ENCODE assay signal across 8 mouse cellular contexts in the genomic region with DNA sequence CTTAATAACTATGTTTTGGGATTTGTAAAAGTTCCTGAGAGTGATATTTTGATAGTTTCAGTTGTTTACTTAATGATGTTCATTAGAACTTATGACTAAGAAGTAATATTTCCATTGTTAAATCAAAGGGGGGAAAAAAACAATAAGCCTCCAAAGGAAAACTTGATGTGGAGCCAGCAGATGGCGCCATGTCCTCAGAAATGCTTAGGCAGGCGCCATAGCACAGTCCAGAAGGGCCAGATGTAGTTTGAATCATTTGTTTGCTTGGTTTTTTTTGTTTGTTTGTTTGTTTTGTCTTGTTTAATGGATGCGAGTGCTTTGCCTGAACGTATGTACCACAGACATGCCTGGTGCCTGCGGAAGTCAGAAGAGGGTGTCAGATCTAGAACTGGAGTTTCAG. TPM values are rescaled to one million over a fixed set of nuclear protein-coding genes. Genes with fewer than 3 reads are reported as not detected.
DNase-seq lines count a peak whose midpoint lies in the region; ATAC-seq and TF ChIP-seq lines count a peak whose summit lies in the region.

No protein-coding gene starts in this region.

- no peaks in the 10 kb centered on the region for H3K79me2 ChIP-seq in heart, adult 2 months (replicated peaks; ENCODE audit: control insufficient read depth, insufficient read depth, low read length)

- no peak overlapping the region for H3K9ac ChIP-seq in heart, adult 2 months (ENCODE audit: low read depth, low read length)
- H3K9ac ChIP-seq in heart, embryonic 11.5 days (ENCODE audit: low read depth, low read length): no peak overlapping the region
- no peak overlapping the region for H3K9ac ChIP-seq in forebrain, embryonic 11.5 days (ENCODE audit: low read length)
- H3K9ac ChIP-seq in hindbrain, embryonic 16.5 days (ENCODE audit: low read depth, low read length): no peak overlapping the region
- no peak overlapping the region for H3K9ac ChIP-seq in midbrain, embryonic 12.5 days (replicated peaks)

- TF ChIP-seq EP300 in heart, adult 2 months (IDR thresholded peaks at IDR 0.05; ENCODE audit: insufficient read depth, low read depth, low read length): peak; percentile 72; the same call in 1 of the 2 replicates

- H3K27me3 ChIP-seq in heart, adult 2 months (ENCODE audit: control insufficient read depth, insufficient read depth, low read length): no peaks in the 10 kb centered on the region
- H3K27me3 ChIP-seq in heart, embryonic 11.5 days (ENCODE audit: control insufficient read depth, insufficient read depth, low read length): no peaks in the 10 kb centered on the region
- no peaks in the 10 kb centered on the region for H3K27me3 ChIP-seq in forebrain, embryonic 11.5 days (ENCODE audit: control insufficient read depth, insufficient read depth, low read length)
- H3K27me3 ChIP-seq in hindbrain, embryonic 16.5 days (replicated peaks; ENCODE audit: control insufficient read depth, insufficient read depth, low read length): no peaks in the 10 kb centered on the region
- H3K27me3 ChIP-seq in midbrain, embryonic 12.5 days: no peaks in the 10 kb centered on the region
- H3K27me3 ChIP-seq in spleen, adult 2 months (ENCODE audit: control insufficient read depth, insufficient read depth, low read length): no peaks in the 10 kb centered on the region

- H3K27ac ChIP-seq in heart, adult 2 months: no peak overlapping the region
- H3K27ac ChIP-seq in heart, embryonic 11.5 days (ENCODE audit: low read depth, low read length): no peak overlapping the region
- H3K27ac ChIP-seq in forebrain, embryonic 11.5 days (ENCODE audit: low read depth, low read length): no peak overlapping the region
- H3K27ac ChIP-seq in hindbrain, embryonic 16.5 days (ENCODE audit: low read depth, low read length): no peak overlapping the region
- no peak overlapping the region for H3K27ac ChIP-seq in midbrain, embryonic 12.5 days (replicated peaks)
- H3K27ac ChIP-seq in spleen, adult 2 months (ENCODE audit: insufficient read depth, low read length): no peak overlapping the region

- H3K9me3 ChIP-seq in heart, embryonic 11.5 days (replicated peaks; ENCODE audit: control insufficient read depth, low read length): no peaks in the 10 kb centered on the region
- H3K9me3 ChIP-seq in forebrain, embryonic 11.5 days (ENCODE audit: control insufficient read depth, low read length): no peaks in the 10 kb centered on the region
- no peaks in the 10 kb centered on the region for H3K9me3 ChIP-seq in hindbrain, embryonic 16.5 days (ENCODE audit: control insufficient read depth, low read length)
- no peaks in the 10 kb centered on the region for H3K9me3 ChIP-seq in midbrain, embryonic 12.5 days

- ATAC-seq in heart, embryonic 11.5 days (replicated peaks; ENCODE audit: insufficient number of reproducible peaks, low FRiP score, low TSS enrichment): no peak
- ATAC-seq in forebrain, embryonic 11.5 days (replicated peaks; ENCODE audit: low FRiP score): peak; percentile 64
- peak; percentile 79 for ATAC-seq in hindbrain, embryonic 16.5 days
- ATAC-seq in midbrain, embryonic 12.5 days (ENCODE audit: low FRiP score, low read depth): peak; percentile 59; the same call in 1 of the 2 replicates

- no peak overlapping the region for H3K4me2 ChIP-seq in heart, embryonic 11.5 days
- no peak overlapping the region for H3K4me2 ChIP-seq in forebrain, embryonic 11.5 days (ENCODE audit: low read depth, low read length, severe bottlenecking)
- H3K4me2 ChIP-seq in hindbrain, embryonic 16.5 days (ENCODE audit: low read length): no peak overlapping the region
- H3K4me2 ChIP-seq in midbrain, embryonic 12.5 days (replicated peaks): no peak overlapping the region

- H3K36me3 ChIP-seq in heart, adult 2 months (ENCODE audit: control insufficient read depth, insufficient read depth, low read length): no peaks in the 10 kb centered on the region
- no peaks in the 10 kb centered on the region for H3K36me3 ChIP-seq in heart, embryonic 11.5 days (ENCODE audit: control insufficient read depth, insufficient read depth, low read length)
- no peaks in the 10 kb centered on the region for H3K36me3 ChIP-seq in forebrain, embryonic 11.5 days (ENCODE audit: control insufficient read depth, insufficient read depth, low read length)
- no peaks in the 10 kb centered on the region for H3K36me3 ChIP-seq in hindbrain, embryonic 16.5 days (ENCODE audit: control insufficient read depth, insufficient read depth, low read length)
- H3K36me3 ChIP-seq in midbrain, embryonic 12.5 days: no peaks in the 10 kb centered on the region
- no peaks in the 10 kb centered on the region for H3K36me3 ChIP-seq in spleen, adult 2 months (ENCODE audit: control insufficient read depth, insufficient read depth, low read length)

- WGBS in heart, adult 2 months: 6% methylated on average over 5 of the region's 5 CpGs
- 11% methylated on average over 5 of the region's 5 CpGs for WGBS in heart, embryonic 11.5 days (ENCODE audit: insufficient replicate concordance)
- 14% methylated on average over 5 of the region's 5 CpGs for WGBS in forebrain, embryonic 11.5 days
- WGBS in hindbrain, embryonic 16.5 days: 10% methylated on average over 5 of the region's 5 CpGs
- WGBS in midbrain, embryonic 12.5 days: 6% methylated on average over 5 of the region's 5 CpGs
- WGBS in spleen, adult 2 months: 12% methylated on average over 5 of the region's 5 CpGs

- peak; percentile 86 for TF ChIP-seq CTCF in heart, adult 2 months (IDR thresholded peaks at IDR 0.05)
- peak; percentile 80 for TF ChIP-seq CTCF in brain, embryonic 14.5 days (IDR thresholded peaks at IDR 0.05; ENCODE audit: borderline replicate concordance, extremely low read depth, insufficient read depth, insufficient read length)
- TF ChIP-seq CTCF in spleen, adult 2 months (IDR thresholded peaks at IDR 0.05; ENCODE audit: extremely low read depth, insufficient read depth, insufficient read length, insufficient replicate concordance): peak; percentile 75; the same call in 1 of the 2 replicates

- peaks cover 1% of the 10 kb centered on the region; the same call in 1 of the 2 replicates for H3K4me1 ChIP-seq in heart, adult 2 months (ENCODE audit: control insufficient read depth, insufficient read depth, low read length)
- no peaks in the 10 kb centered on the region for H3K4me1 ChIP-seq in heart, embryonic 11.5 days (ENCODE audit: control insufficient read depth, insufficient read depth, low read length)
- H3K4me1 ChIP-seq in forebrain, embryonic 11.5 days (replicated peaks; ENCODE audit: control insufficient read depth, insufficient read depth, low read length): no peaks in the 10 kb centered on the region
- H3K4me1 ChIP-seq in hindbrain, embryonic 16.5 days (ENCODE audit: control insufficient read depth, insufficient read depth, low read depth, low read length): no peaks in the 10 kb centered on the region
- H3K4me1 ChIP-seq in midbrain, embryonic 12.5 days: no peaks in the 10 kb centered on the region
- no peaks in the 10 kb centered on the region for H3K4me1 ChIP-seq in spleen, adult 2 months (ENCODE audit: control insufficient read depth, insufficient read depth, insufficient read length)

- TF ChIP-seq POLR2A in heart, adult 2 months (IDR thresholded peaks at IDR 0.05; ENCODE audit: insufficient read depth, low read depth, low read length): no peak
- TF ChIP-seq POLR2A in brain, embryonic 14.5 days (IDR thresholded peaks at IDR 0.05; ENCODE audit: borderline replicate concordance, extremely low read depth, insufficient read depth, insufficient read length, poor library complexity, severe bottlenecking): no peak
- TF ChIP-seq POLR2A in spleen, adult 2 months (IDR thresholded peaks at IDR 0.05; ENCODE audit: low read depth, low read length): no peak

- peak; percentile 51 to 84 for DNase-seq in heart, adult 2 months
- peak; percentile 84 for DNase-seq in brain, embryonic 14.5 days (ENCODE audit: low read depth)
- DNase-seq in forebrain, embryonic 11.5 days (ENCODE audit: low spot score): peak; percentile 76
- peak; percentile 31 to 66 for DNase-seq in left cerebral cortex, postnatal 10 days (ENCODE audit: extremely low spot score in 1 of 2, low spot score in 2 of 2)
- DNase-seq in spleen, adult 2 months (ENCODE audit: low read depth in 1 of 2, low spot score in 2 of 2): peak; percentile 23 to 68

- intact Hi-C loops in heart, adult 2 months (cut with DNase I): loop anchor here (1.0 to 10.0 kb wide), 5 partner anchors 293 to 903 kb away; no protein-coding TSS in a partner anchor
- intact Hi-C loops in left cerebral cortex, postnatal 10 days (cut with DNase I): loop anchor here (5.0 kb wide), 3 partner anchors 290 to 565 kb away; no protein-coding TSS in a partner anchor

- H3K4me3 ChIP-seq in heart, adult 2 months: no peak overlapping the region
- no peak overlapping the region for H3K4me3 ChIP-seq in heart, embryonic 11.5 days (ENCODE audit: low read depth, low read length)
- no peak overlapping the region for H3K4me3 ChIP-seq in forebrain, embryonic 11.5 days (ENCODE audit: low read depth, low read length)
- no peak overlapping the region for H3K4me3 ChIP-seq in hindbrain, embryonic 16.5 days (ENCODE audit: low read length)
- H3K4me3 ChIP-seq in midbrain, embryonic 12.5 days: no peak overlapping the region
- no peak overlapping the region for H3K4me3 ChIP-seq in spleen, adult 2 months (ENCODE audit: extremely low read depth, insufficient read depth, insufficient read length)

RNA-seq across cellular contexts. Expression of gene Arrdc3, which starts 21.0 kb away (rescaled TPM):
- 10 to 100 TPM; 29.3 to 30.5 TPM for total RNA-seq in heart, adult 2 months (2021)
- 25.8 and 48.4 TPM in 2 replicates for polyA plus RNA-seq in heart, adult 2 months (2012; rRNA removed)
- 45.7 and 64.1 TPM in 2 replicates for polyA plus RNA-seq in heart, embryonic 11.5 days (2014; fragmentation: Nextera tagmentation; extraction: Ambion mirVana)
- 54.4 and 58.4 TPM in 2 replicates for polyA plus RNA-seq in brain, embryonic 14.5 days (2012; rRNA removed)
- polyA plus RNA-seq in forebrain, embryonic 11.5 days (2014; fragmentation: Nextera tagmentation; extraction: Ambion mirVana): 53.2 and 56.5 TPM in 2 replicates
- 39.7 and 43.6 TPM in 2 replicates for polyA plus RNA-seq in hindbrain, embryonic 16.5 days (2015; fragmentation: Nextera tagmentation; extraction: Ambion mirVana)
- total RNA-seq in left cerebral cortex, postnatal 10 days (2021): 10 to 100 TPM; 28.1 to 30.4 TPM
- polyA plus RNA-seq in midbrain, embryonic 12.5 days (2016; fragmentation: Nextera tagmentation; extraction: Ambion mirVana): 56.3 and 63.0 TPM in 2 replicates
- polyA plus RNA-seq in spleen, adult 2 months (2012; rRNA removed): 13.8 and 13.9 TPM in 2 replicates
